Comparison of ENCODE assay signal across 14 mouse cellular contexts in the genomic region with DNA sequence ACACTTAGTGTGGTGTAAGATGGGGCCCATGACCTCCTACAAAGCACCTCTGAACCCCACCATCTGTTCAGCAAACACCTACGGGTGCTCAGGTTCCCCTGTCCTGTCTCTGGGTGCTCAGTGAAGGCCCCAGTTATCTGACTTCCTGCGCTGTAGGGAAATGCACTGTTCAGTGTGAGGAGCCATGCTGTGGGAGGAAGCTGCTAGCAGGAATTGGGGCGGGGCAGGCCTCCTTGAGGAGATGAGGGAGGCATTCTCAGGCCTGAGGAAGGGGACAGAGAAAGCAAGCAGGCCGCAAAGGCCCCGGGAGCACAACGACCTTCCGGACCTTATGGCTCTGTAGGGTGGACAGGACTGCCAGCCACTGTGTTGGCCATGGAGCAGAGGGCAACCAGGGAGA. TPM values are rescaled to one million over a fixed set of nuclear protein-coding genes. Genes with fewer than 3 reads are reported as not detected.
DNase-seq lines count a peak whose midpoint lies in the region; ATAC-seq and TF ChIP-seq lines count a peak whose summit lies in the region.
"Had no signal": no experiment of that assay in that cellular context is flagged by ENCODE, and none has a peak within 500 bp of the region (broad histone marks: within the 10 kb centered on the region; RNA-seq: fewer than 3 reads in every experiment).

No protein-coding gene starts in this region.

- 0 out of 2 replicates have a peak overlapping the region, but pooled peaks have one; percentile 11 for H3K9ac ChIP-seq in embryonic facial prominence, embryonic 13.5 days
- no peak overlapping the region for H3K9ac ChIP-seq in intestine, embryonic 14.5 days (ENCODE audit: low read length)
- no peak overlapping the region for H3K9ac ChIP-seq in intestine, postnatal 0 days (ENCODE audit: low read depth, low read length)
- H3K9ac ChIP-seq in MEL (ENCODE audit: control insufficient read depth, low read depth, low read length, poor library complexity, severe bottlenecking): 0 out of 2 replicates have a peak overlapping the region, but pooled peaks have one; percentile 5
- H3K9ac ChIP-seq in liver, embryonic 13.5 days: no peak overlapping the region
- H3K9ac ChIP-seq: intestine, embryonic 15.5 days; midbrain, embryonic 12.5 days had no signal

- 0 out of 2 replicates have a peak, but pooled peaks cover 3% of the 10 kb centered on the region for H3K4me1 ChIP-seq in embryonic facial prominence, embryonic 13.5 days
- peaks cover 3% of the 10 kb centered on the region for H3K4me1 ChIP-seq in embryonic facial prominence, embryonic 10.5 days
- 0 out of 2 replicates have a peak, but pooled peaks cover 3% of the 10 kb centered on the region for H3K4me1 ChIP-seq in intestine, embryonic 14.5 days (replicated peaks; ENCODE audit: control insufficient read depth, insufficient read depth, low read length)
- H3K4me1 ChIP-seq in intestine, postnatal 0 days (replicated peaks; ENCODE audit: control insufficient read depth, insufficient read depth, low read length): peaks cover 17% of the 10 kb centered on the region
- H3K4me1 ChIP-seq in MEL (ENCODE audit: control insufficient read depth in 1 of 2, insufficient read depth in 2 of 2, low read length in 2 of 2): peaks cover 8 to 10% of the 10 kb centered on the region in 2 experiments
- peaks cover 68% of the 10 kb centered on the region for H3K4me1 ChIP-seq in liver, embryonic 13.5 days (replicated peaks)

- no peak for TF ChIP-seq RAD21 in MEL (IDR thresholded peaks at IDR 0.05; ENCODE audit: low read depth, low read length)

- peaks cover 5% of the 10 kb centered on the region for H3K79me2 ChIP-seq in MEL (ENCODE audit: control insufficient read depth, insufficient read depth, low read length, poor library complexity)

- H3K27me3 ChIP-seq in embryonic facial prominence, embryonic 13.5 days: no peaks in the 10 kb centered on the region
- H3K27me3 ChIP-seq in embryonic facial prominence, embryonic 10.5 days (replicated peaks; ENCODE audit: low read depth, poor library complexity, severe bottlenecking): no peaks in the 10 kb centered on the region
- no peaks in the 10 kb centered on the region for H3K27me3 ChIP-seq in intestine, embryonic 14.5 days (replicated peaks; ENCODE audit: control insufficient read depth, insufficient read depth, low read length)
- no peaks in the 10 kb centered on the region for H3K27me3 ChIP-seq in intestine, postnatal 0 days (replicated peaks; ENCODE audit: control insufficient read depth, insufficient read depth, low read length)
- H3K27me3 ChIP-seq in MEL (ENCODE audit: control insufficient read depth in 1 of 2, insufficient read depth in 2 of 2, low read length in 2 of 2): no peaks in the 10 kb centered on the region
- H3K27me3 ChIP-seq in liver, embryonic 13.5 days: no peaks in the 10 kb centered on the region
- H3K27me3 ChIP-seq: intestine, embryonic 15.5 days; midbrain, embryonic 12.5 days had no signal

- TF ChIP-seq CTCF in intestine, postnatal 0 days (IDR thresholded peaks at IDR 0.05; ENCODE audit: low read depth): no peak
- no peak for TF ChIP-seq CTCF in MEL (IDR thresholded peaks at IDR 0.05 in 2 of 3, conservative IDR thresholded peaks at IDR 0.05 in 1 of 3; ENCODE audit: control insufficient read depth in 1 of 3, insufficient read depth in 1 of 3, low read depth in 2 of 3, low read length in 3 of 3, poor library complexity in 1 of 3, severe bottlenecking in 1 of 3)

- ATAC-seq in embryonic facial prominence, embryonic 13.5 days (ENCODE audit: insufficient number of reproducible peaks, insufficient read depth, low FRiP score, low TSS enrichment, low read depth): no peak
- ATAC-seq in intestine, embryonic 14.5 days (replicated peaks; ENCODE audit: low FRiP score, low TSS enrichment, low read depth): no peak
- no peak for ATAC-seq in intestine, postnatal 0 days
- no peak for ATAC-seq in liver, embryonic 13.5 days (ENCODE audit: low read depth)
- ATAC-seq: intestine, embryonic 15.5 days had no signal

- H3K4me2 ChIP-seq in embryonic facial prominence, embryonic 13.5 days: no peak overlapping the region
- no peak overlapping the region for H3K4me2 ChIP-seq in intestine, embryonic 14.5 days (ENCODE audit: low read length)
- H3K4me2 ChIP-seq in intestine, postnatal 0 days (replicated peaks; ENCODE audit: low read depth): no peak overlapping the region
- H3K4me2 ChIP-seq in liver, embryonic 13.5 days: no peak overlapping the region
- H3K4me2 ChIP-seq: intestine, embryonic 15.5 days; midbrain, embryonic 12.5 days had no signal

- peak in 1 of 2 experiments; percentile 24; a peak in 1 of 4 replicates for TF ChIP-seq EP300 in MEL (IDR thresholded peaks at IDR 0.05; ENCODE audit: low read depth in 1 of 2, low read length in 2 of 2)

- peaks cover 80% of the 10 kb centered on the region for H3K36me3 ChIP-seq in embryonic facial prominence, embryonic 13.5 days
- peaks cover 78% of the 10 kb centered on the region for H3K36me3 ChIP-seq in embryonic facial prominence, embryonic 10.5 days (replicated peaks)
- H3K36me3 ChIP-seq in intestine, embryonic 14.5 days (ENCODE audit: control insufficient read depth, insufficient read depth, low read length): peaks cover 66% of the 10 kb centered on the region
- peaks cover 64% of the 10 kb centered on the region for H3K36me3 ChIP-seq in intestine, postnatal 0 days (ENCODE audit: control insufficient read depth, insufficient read depth)
- H3K36me3 ChIP-seq in MEL (ENCODE audit: control insufficient read depth in 1 of 2, insufficient read depth in 2 of 2, low read length in 2 of 2): peaks cover 5 to 9% of the 10 kb centered on the region in 2 experiments
- H3K36me3 ChIP-seq in liver, embryonic 13.5 days: peaks cover 80% of the 10 kb centered on the region

- H3K27ac ChIP-seq in embryonic facial prominence, embryonic 13.5 days: no peak overlapping the region
- no peak overlapping the region for H3K27ac ChIP-seq in embryonic facial prominence, embryonic 10.5 days (replicated peaks)
- peak overlapping the region; percentile 12; the same call in 1 of the 2 replicates for H3K27ac ChIP-seq in intestine, embryonic 14.5 days (ENCODE audit: low read depth)
- H3K27ac ChIP-seq in intestine, postnatal 0 days (ENCODE audit: low read depth, low read length): no peak overlapping the region
- peak overlapping the region; percentile 55 for H3K27ac ChIP-seq in MEL (ENCODE audit: control insufficient read depth, low read depth, low read length)
- H3K27ac ChIP-seq in liver, embryonic 13.5 days: peak overlapping the region; percentile 83
- H3K27ac ChIP-seq: intestine, embryonic 15.5 days; midbrain, embryonic 12.5 days had no signal

- DNase-seq in embryonic facial prominence, embryonic 10.5 days (ENCODE audit: low spot score): no peak
- DNase-seq in intestine, embryonic 14.5 days (ENCODE audit: low spot score): no peak
- DNase-seq in MEL (ENCODE audit: low read depth, low spot score): peak; percentile 75
- no peak for DNase-seq in liver, embryonic 13.5 days
- no peak for DNase-seq in gastrocnemius, postnatal 25 days
- no peak for DNase-seq in frontal cortex, postnatal 36 days (ENCODE audit: low spot score in 2 of 2)
- DNase-seq: adrenal gland, adult 2 months; cerebellum, adult 11 months; thymus, postnatal 4 days had no signal

- no peak for TF ChIP-seq POLR2A in MEL (IDR thresholded peaks at IDR 0.05; ENCODE audit: control insufficient read depth in 1 of 2, insufficient read depth in 1 of 2, low read depth in 1 of 2, low read length in 2 of 2, poor library complexity in 1 of 2)

- no peak overlapping the region for H3K4me3 ChIP-seq in embryonic facial prominence, embryonic 13.5 days
- H3K4me3 ChIP-seq in embryonic facial prominence, embryonic 10.5 days: no peak overlapping the region
- no peak overlapping the region for H3K4me3 ChIP-seq in intestine, embryonic 14.5 days (ENCODE audit: low read depth, low read length)
- no peak overlapping the region for H3K4me3 ChIP-seq in intestine, postnatal 0 days (ENCODE audit: low read depth, low read length)
- H3K4me3 ChIP-seq in MEL (ENCODE audit: control insufficient read depth in 1 of 2, insufficient read depth in 1 of 2, low read depth in 2 of 2, low read length in 2 of 2): no peak overlapping the region
- no peak overlapping the region for H3K4me3 ChIP-seq in liver, embryonic 13.5 days (replicated peaks)
- H3K4me3 ChIP-seq: intestine, embryonic 15.5 days; midbrain, embryonic 12.5 days had no signal

- H3K9me3 ChIP-seq in embryonic facial prominence, embryonic 13.5 days: no peaks in the 10 kb centered on the region
- H3K9me3 ChIP-seq in embryonic facial prominence, embryonic 10.5 days: no peaks in the 10 kb centered on the region
- H3K9me3 ChIP-seq in intestine, embryonic 14.5 days (ENCODE audit: control insufficient read depth, low read length): no peaks in the 10 kb centered on the region
- no peaks in the 10 kb centered on the region for H3K9me3 ChIP-seq in intestine, postnatal 0 days (ENCODE audit: control insufficient read depth)
- H3K9me3 ChIP-seq in MEL (replicated peaks; ENCODE audit: insufficient read depth, low read length): no peaks in the 10 kb centered on the region
- no peaks in the 10 kb centered on the region for H3K9me3 ChIP-seq in liver, embryonic 13.5 days (replicated peaks)
- H3K9me3 ChIP-seq: G1E; intestine, embryonic 15.5 days; midbrain, embryonic 12.5 days had no signal

- WGBS in embryonic facial prominence, embryonic 13.5 days: 78% methylated on average over 7 of the region's 7 CpGs
- WGBS in embryonic facial prominence, embryonic 10.5 days: 81% methylated on average over 7 of the region's 7 CpGs
- WGBS in intestine, embryonic 14.5 days: 83% methylated on average over 7 of the region's 7 CpGs
- 67% methylated on average over 7 of the region's 7 CpGs for WGBS in intestine, postnatal 0 days
- 20% methylated on average over 7 of the region's 7 CpGs for WGBS in liver, embryonic 13.5 days (ENCODE audit: insufficient replicate concordance)

RNA-seq across cellular contexts. Expression of a gene that starts 7.6 kb away (rescaled TPM):
- 104 and 109 TPM in 2 replicates for polyA plus RNA-seq in embryonic facial prominence, embryonic 13.5 days (2015; fragmentation: Nextera tagmentation; extraction: Ambion mirVana)
- polyA plus RNA-seq in embryonic facial prominence, embryonic 10.5 days (2016; fragmentation: Nextera tagmentation; extraction: Ambion mirVana): 65.6 and 71.0 TPM in 2 replicates
- 155 and 156 TPM in 2 replicates for polyA plus RNA-seq in intestine, embryonic 14.5 days (2014; fragmentation: Nextera tagmentation; extraction: Ambion mirVana)
- polyA plus RNA-seq in intestine, postnatal 0 days (2015; fragmentation: Nextera tagmentation; extraction: Ambion mirVana): 200 and 201 TPM in 2 replicates
- total RNA-seq in MEL (2012; rRNA removed): 41.1 and 50.4 TPM in 2 replicates
- polyA plus RNA-seq in MEL (2012; ENCODE audit: insufficient read depth in 1 of 2, insufficient read length in 2 of 2, low read depth in 1 of 2, low replicate concordance in 2 of 2, missing spikeins in 1 of 2): 10 to 100 TPM in 1 of 2 experiments, not detected in 1; 53.1 TPM
- polyA plus RNA-seq in liver, embryonic 13.5 days (2015; fragmentation: Nextera tagmentation; extraction: Ambion mirVana): 64.1 and 73.2 TPM in 2 replicates
- 10 to 100 TPM; 26.1 to 29.1 TPM for total RNA-seq in gastrocnemius, postnatal 25 days (2021)

RNA-seq across cellular contexts. Expression of a gene that starts 16.8 kb away (rescaled TPM):
- 393 and 397 TPM in 2 replicates for polyA plus RNA-seq in embryonic facial prominence, embryonic 13.5 days (2015; fragmentation: Nextera tagmentation; extraction: Ambion mirVana)
- polyA plus RNA-seq in embryonic facial prominence, embryonic 10.5 days (2016; fragmentation: Nextera tagmentation; extraction: Ambion mirVana): 419 and 445 TPM in 2 replicates
- 314 and 336 TPM in 2 replicates for polyA plus RNA-seq in intestine, embryonic 14.5 days (2014; fragmentation: Nextera tagmentation; extraction: Ambion mirVana)
- 256 and 269 TPM in 2 replicates for polyA plus RNA-seq in intestine, postnatal 0 days (2015; fragmentation: Nextera tagmentation; extraction: Ambion mirVana)
- 145 and 151 TPM in 2 replicates for total RNA-seq in MEL (2012; rRNA removed)
- 100 to 1,000 TPM in 1 of 2 experiments, not detected in 1; 342 TPM for polyA plus RNA-seq in MEL (2012; ENCODE audit: insufficient read depth in 1 of 2, insufficient read length in 2 of 2, low read depth in 1 of 2, low replicate concordance in 2 of 2, missing spikeins in 1 of 2)
- polyA plus RNA-seq in liver, embryonic 13.5 days (2015; fragmentation: Nextera tagmentation; extraction: Ambion mirVana): 118 and 127 TPM in 2 replicates
- total RNA-seq in gastrocnemius, postnatal 25 days (2021): 10 to 100 TPM; 32.8 to 36.7 TPM

RNA-seq across cellular contexts. Expression of a gene that starts 16.9 kb away (rescaled TPM):
- 2.6 and 4.1 TPM in 2 replicates for polyA plus RNA-seq in embryonic facial prominence, embryonic 13.5 days (2015; fragmentation: Nextera tagmentation; extraction: Ambion mirVana)
- polyA plus RNA-seq in embryonic facial prominence, embryonic 10.5 days (2016; fragmentation: Nextera tagmentation; extraction: Ambion mirVana): 1.9 and 8.0 TPM in 2 replicates
- 2.0 TPM in 1 of 2 replicates, not detected in the other for polyA plus RNA-seq in intestine, embryonic 14.5 days (2014; fragmentation: Nextera tagmentation; extraction: Ambion mirVana)
- polyA plus RNA-seq in intestine, postnatal 0 days (2015; fragmentation: Nextera tagmentation; extraction: Ambion mirVana): 18.9 TPM in 2 replicates
- 3.5 and 3.7 TPM in 2 replicates for total RNA-seq in MEL (2012; rRNA removed)
- 1 to 10 TPM in 1 of 2 experiments, not detected in 1; 1.0 TPM for polyA plus RNA-seq in MEL (2012; ENCODE audit: insufficient read depth in 1 of 2, insufficient read length in 2 of 2, low read depth in 1 of 2, low replicate concordance in 2 of 2, missing spikeins in 1 of 2)
- polyA plus RNA-seq in liver, embryonic 13.5 days (2015; fragmentation: Nextera tagmentation; extraction: Ambion mirVana): 1.1 and 5.3 TPM in 2 replicates
- 1 to 10 TPM; 6.5 to 7.4 TPM for total RNA-seq in gastrocnemius, postnatal 25 days (2021)
- total RNA-seq: G1E had no signal
- polyA plus RNA-seq: adrenal gland, adult 2 months; G1E had no signal

RNA-seq across cellular contexts. Expression of a gene that starts 33.0 kb away (rescaled TPM):
- 76.4 and 80.3 TPM in 2 replicates for polyA plus RNA-seq in embryonic facial prominence, embryonic 13.5 days (2015; fragmentation: Nextera tagmentation; extraction: Ambion mirVana)
- polyA plus RNA-seq in embryonic facial prominence, embryonic 10.5 days (2016; fragmentation: Nextera tagmentation; extraction: Ambion mirVana): 98.9 and 101 TPM in 2 replicates
- 46.7 and 48.5 TPM in 2 replicates for polyA plus RNA-seq in intestine, embryonic 14.5 days (2014; fragmentation: Nextera tagmentation; extraction: Ambion mirVana)
- polyA plus RNA-seq in intestine, postnatal 0 days (2015; fragmentation: Nextera tagmentation; extraction: Ambion mirVana): 36.4 and 37.8 TPM in 2 replicates
- total RNA-seq in MEL (2012; rRNA removed): 55.2 and 62.4 TPM in 2 replicates
- polyA plus RNA-seq in MEL (2012; ENCODE audit: insufficient read depth in 1 of 2, insufficient read length in 2 of 2, low read depth in 1 of 2, low replicate concordance in 2 of 2, missing spikeins in 1 of 2): 100 to 1,000 TPM in 1 of 2 experiments, not detected in 1; 112 TPM
- polyA plus RNA-seq in liver, embryonic 13.5 days (2015; fragmentation: Nextera tagmentation; extraction: Ambion mirVana): 47.2 and 50.1 TPM in 2 replicates
- 10 to 100 TPM; 81.7 to 84.9 TPM for total RNA-seq in gastrocnemius, postnatal 25 days (2021)

RNA-seq across cellular contexts. Expression of a gene that starts 59.1 kb away (rescaled TPM):
- polyA plus RNA-seq in embryonic facial prominence, embryonic 13.5 days (2015; fragmentation: Nextera tagmentation; extraction: Ambion mirVana): 1.3 TPM in 2 replicates
- 0.60 and 1.3 TPM in 2 replicates for polyA plus RNA-seq in embryonic facial prominence, embryonic 10.5 days (2016; fragmentation: Nextera tagmentation; extraction: Ambion mirVana)
- polyA plus RNA-seq in intestine, embryonic 14.5 days (2014; fragmentation: Nextera tagmentation; extraction: Ambion mirVana): 1.9 and 3.1 TPM in 2 replicates
- polyA plus RNA-seq in intestine, postnatal 0 days (2015; fragmentation: Nextera tagmentation; extraction: Ambion mirVana): 1.7 and 2.1 TPM in 2 replicates
- 36.7 and 36.9 TPM in 2 replicates for total RNA-seq in MEL (2012; rRNA removed)
- 10 to 100 TPM in 1 of 2 experiments, not detected in 1; 45.8 TPM for polyA plus RNA-seq in MEL (2012; ENCODE audit: insufficient read depth in 1 of 2, insufficient read length in 2 of 2, low read depth in 1 of 2, low replicate concordance in 2 of 2, missing spikeins in 1 of 2)
- polyA plus RNA-seq in liver, embryonic 13.5 days (2015; fragmentation: Nextera tagmentation; extraction: Ambion mirVana): 10.3 and 10.7 TPM in 2 replicates
- total RNA-seq in gastrocnemius, postnatal 25 days (2021): 1 to 10 TPM; 1.3 to 1.8 TPM

Comparison
In these comparisons a context has a peak if more than half of its experiments do, and no peak if none do; other contexts are left out.
1. H3K27ac ChIP-seq: peak in intestine, embryonic 14.5 days (single experiment), MEL (single experiment) and liver, embryonic 13.5 days (single experiment); none in embryonic facial prominence, embryonic 13.5 days (single experiment), embryonic facial prominence, embryonic 10.5 days (single experiment) and intestine, postnatal 0 days (single experiment).
2. H3K9ac ChIP-seq: peak in embryonic facial prominence, embryonic 13.5 days (single experiment) and MEL (single experiment); none in intestine, embryonic 14.5 days (single experiment), intestine, postnatal 0 days (single experiment) and liver, embryonic 13.5 days (single experiment).